Mouse (Mus musculus) neural tube, embryonic 15.5 days (tissue): ENCODE data around the gene Krtap4-7. TPM values are rescaled to one million over a fixed set of nuclear protein-coding genes. Genes with fewer than 3 reads are reported as not detected.
"Not testable (repeated sequence)": the region's sequence is repeated elsewhere in the genome, so short reads cannot be mapped to it uniquely, and the experiment has no call there.

Experiments
- ATAC-seq: fragments of 200-750 bp; cut with Nextera tagmentation; 2 replicates; pipeline ENCODE4 v1.8.0; 2017; ENCODE audit warnings: mild to moderate bottlenecking, moderate TSS enrichment, moderate library complexity; ENCODE audit not compliant: low FRiP score
- H3K27ac ChIP-seq: fragments of 300-500 bp; sonication (generic); replicated peaks from 2 replicates; pipeline ENCODE4 v1.5.1; 2015; ENCODE audit warnings: mild to moderate bottlenecking, inconsistent platforms
- H3K27me3 ChIP-seq: fragments of 300-500 bp; sonication (generic); replicated peaks from 2 replicates; pipeline ENCODE4 v1.6.1; 2015; ENCODE audit warnings: inconsistent platforms
- H3K36me3 ChIP-seq: fragments of 300-500 bp; sonication (generic); 2 replicates; pipeline ENCODE4 v1.6.1; 2015; ENCODE audit warnings: inconsistent platforms
- H3K4me1 ChIP-seq: fragments of 300-500 bp; sonication (generic); 2 replicates; pipeline ENCODE4 v1.6.1; 2015; ENCODE audit warnings: inconsistent platforms
- H3K4me2 ChIP-seq: fragments of 300-500 bp; sonication (generic); 2 replicates; pipeline ENCODE4 v1.6.1; 2015; ENCODE audit warnings: inconsistent platforms, mild to moderate bottlenecking, moderate library complexity
- H3K4me3 ChIP-seq: fragments of 300-500 bp; sonication (generic); replicated peaks from 2 replicates; pipeline ENCODE4 v1.5.1; 2015; ENCODE audit warnings: mild to moderate bottlenecking, inconsistent platforms
- H3K9ac ChIP-seq: fragments of 300-500 bp; sonication (generic); replicated peaks from 2 replicates; pipeline ENCODE4 v1.6.1; 2015; ENCODE audit warnings: mild to moderate bottlenecking, inconsistent platforms
- H3K9me3 ChIP-seq: fragments of 300-500 bp; sonication (generic); replicated peaks from 2 replicates; pipeline ENCODE4 v1.6.1; 2016; ENCODE audit warnings: inconsistent platforms
- WGBS: fragments of 180-500 bp; shearing (Covaris S2); methylation state at CpG from one replicate; pipeline ENCODE4 v1.1.7; 2015; ENCODE audit warnings: mixed read lengths; 5-methylcytosine and 5-hydroxymethylcytosine counted together
- polyA plus RNA-seq: library from polyadenylated mRNA; unstranded; fragments of >200 nt; fragmentation: Nextera tagmentation; extraction: Ambion mirVana; gene quantifications from 2 replicates; pipeline ENCODE4 v1.2.1, GENCODE M21; 2015

Gene Krtap4-7
- polyA plus RNA-seq, 1 experiment from 2014 or later = not detected

- Histone ChIP-seq H3K4me2 (no peak overlapping the region), H3K36me3 (no peaks in the 10 kb centered on the region), H3K27ac (no peak overlapping the region), H3K9ac (no peak overlapping the region), H3K27me3 (no peaks in the 10 kb centered on the region), H3K9me3 (no peaks in the 10 kb centered on the region), H3K4me1 (no peaks in the 10 kb centered on the region), H3K4me3 (no peak overlapping the region)
- no peak for ATAC-seq
- WGBS = 55% methylated on average over 1 of the region's 1 CpGs
Observed at GRCm38 (mm10) chr11:99640926-99641325, 3.0 kb downstream of the Krtap4-7 start.

GRCm38 (mm10) chr11:99637086-99637485 is 6.8 kb downstream of the Krtap4-7 start:
- Histone ChIP-seq H3K9ac (no peak overlapping the region), H3K4me3 (no peak overlapping the region), H3K9me3 (no peaks in the 10 kb centered on the region), H3K36me3 (no peaks in the 10 kb centered on the region), H3K4me1 (no peaks in the 10 kb centered on the region), H3K27ac (no peak overlapping the region), H3K27me3 (no peaks in the 10 kb centered on the region), H3K4me2 (no peak overlapping the region)
- 71% methylated on average over 1 of the region's 1 CpGs for WGBS
- ATAC-seq = no peak

DNA sequence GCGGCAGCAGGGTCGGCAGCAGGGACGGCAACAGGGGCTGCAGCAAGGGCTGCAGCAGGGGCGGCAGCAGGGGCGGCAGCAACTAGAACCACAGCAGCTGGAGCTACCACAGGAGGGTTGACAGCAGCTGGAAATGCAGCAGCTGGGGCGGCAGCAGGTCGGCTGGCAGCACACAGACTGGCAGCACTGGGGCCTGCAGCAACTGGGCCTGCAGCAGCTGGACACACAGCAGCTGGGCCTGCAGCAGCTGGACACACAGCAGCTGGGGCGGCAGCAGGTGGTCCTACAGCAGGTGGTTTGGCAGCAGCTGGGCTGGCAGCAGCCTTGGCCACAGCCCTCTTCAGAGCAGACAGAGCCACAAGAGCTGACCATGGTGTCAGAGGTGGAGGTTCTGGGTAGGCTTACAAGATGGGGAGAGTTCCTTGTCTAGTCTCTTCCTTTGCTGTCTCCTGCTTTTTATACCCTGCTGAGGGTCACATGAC is 9.2 kb downstream of the Krtap4-7 start, which contains the start of gene Krtap4-2:
Gene Krtap4-2, minus strand, starts transcription at position 432 of the 482 bp plus-strand sequence.
- no peak within 1 kb of the TSS for H3K27ac ChIP-seq
- H3K27me3 ChIP-seq = no peaks in the 10 kb centered on the region
- no peak within 1 kb of the TSS for H3K4me2 ChIP-seq
- H3K9me3 ChIP-seq = no peaks in the 10 kb centered on the region
- ATAC-seq = no peak
- H3K4me3 ChIP-seq = no peak within 1 kb of the TSS
- no peaks in the 10 kb centered on the region for H3K36me3 ChIP-seq
- WGBS = 38% methylated on average over 8 of the region's 8 CpGs
- H3K9ac ChIP-seq = no peak within 1 kb of the TSS
- no peaks in the 10 kb centered on the region for H3K4me1 ChIP-seq

DNA sequence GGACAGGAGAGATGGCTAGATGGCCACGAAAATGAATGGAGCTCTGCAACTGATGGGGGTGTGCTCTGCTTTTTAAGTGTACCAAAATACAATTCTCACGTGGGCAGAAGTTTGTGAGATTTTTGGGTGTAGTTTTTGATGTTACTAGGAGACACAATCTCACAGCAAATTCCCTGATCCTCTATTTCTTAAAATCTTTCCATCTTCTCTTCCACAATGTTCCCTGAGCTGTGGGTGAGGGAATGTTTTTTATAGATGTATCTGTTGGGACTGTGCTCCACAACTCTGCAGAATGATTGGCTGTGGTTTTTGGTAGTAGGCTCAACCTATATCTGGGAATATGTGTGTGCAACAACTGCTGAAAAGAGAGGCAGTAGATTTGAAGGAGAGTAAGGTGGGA is 10.6 kb downstream of the Krtap4-7 start:
- Histone ChIP-seq H3K27ac (no peak overlapping the region), H3K36me3 (no peaks in the 10 kb centered on the region), H3K4me1 (no peaks in the 10 kb centered on the region), H3K9ac (no peak overlapping the region), H3K9me3 (no peaks in the 10 kb centered on the region), H3K4me2 (no peak overlapping the region), H3K4me3 (no peak overlapping the region), H3K27me3 (no peaks in the 10 kb centered on the region)
- 61% methylated on average over 2 of the region's 2 CpGs for WGBS
- no peak for ATAC-seq

- no peak for ATAC-seq
Observed at GRCm38 (mm10) chr11:99630890-99631289, 13.0 kb downstream of the Krtap4-7 start.

GRCm38 (mm10) chr11:99628138-99628537 is 15.8 kb downstream of the Krtap4-7 start, which contains the start of gene Krtap4-1:
Krtap4-1 (minus strand) TSS chr11:99628238.
- no peak within 1 kb of the TSS for H3K9ac ChIP-seq
- WGBS = 84% methylated on average over 4 of the region's 4 CpGs
- H3K27me3 ChIP-seq = no peaks in the 10 kb centered on the region
- no peak within 1 kb of the TSS for H3K4me3 ChIP-seq
- no peak for ATAC-seq
- H3K9me3 ChIP-seq = no peaks in the 10 kb centered on the region
- no peaks in the 10 kb centered on the region for H3K4me1 ChIP-seq
- no peak within 1 kb of the TSS for H3K27ac ChIP-seq
- no peaks in the 10 kb centered on the region for H3K36me3 ChIP-seq
- H3K4me2 ChIP-seq = no peak within 1 kb of the TSS

More at GRCm38 (mm10) chr11:99630890-99631289, 13.0 kb downstream of the Krtap4-7 start:
- 79% methylated on average over 3 of the region's 3 CpGs for WGBS
- H3K4me3 ChIP-seq = no peak overlapping the region
- H3K9me3 ChIP-seq = no peaks in the 10 kb centered on the region
- no peaks in the 10 kb centered on the region for H3K36me3 ChIP-seq
- no peak overlapping the region for H3K4me2 ChIP-seq
- no peaks in the 10 kb centered on the region for H3K27me3 ChIP-seq
- H3K9ac ChIP-seq = no peak overlapping the region
- H3K4me1 ChIP-seq = no peaks in the 10 kb centered on the region
- H3K27ac ChIP-seq = no peak overlapping the region

GRCm38 (mm10) chr11:99620335-99620734 is 23.6 kb downstream of the Krtap4-7 start, which contains the start of gene Gm11562:
Gm11562 (minus strand) TSS chr11:99620435.
- no peaks in the 10 kb centered on the region for H3K27me3 ChIP-seq
- H3K4me2 ChIP-seq = no peak within 1 kb of the TSS
- H3K9ac ChIP-seq = no peak within 1 kb of the TSS
- 95% methylated on average over 2 of the region's 2 CpGs for WGBS
- no peak for ATAC-seq
- no peak within 1 kb of the TSS for H3K27ac ChIP-seq
- no peak within 1 kb of the TSS for H3K4me3 ChIP-seq
- no peaks in the 10 kb centered on the region for H3K36me3 ChIP-seq
- H3K9me3 ChIP-seq = no peaks in the 10 kb centered on the region
- H3K4me1 ChIP-seq = no peaks in the 10 kb centered on the region

DNA sequence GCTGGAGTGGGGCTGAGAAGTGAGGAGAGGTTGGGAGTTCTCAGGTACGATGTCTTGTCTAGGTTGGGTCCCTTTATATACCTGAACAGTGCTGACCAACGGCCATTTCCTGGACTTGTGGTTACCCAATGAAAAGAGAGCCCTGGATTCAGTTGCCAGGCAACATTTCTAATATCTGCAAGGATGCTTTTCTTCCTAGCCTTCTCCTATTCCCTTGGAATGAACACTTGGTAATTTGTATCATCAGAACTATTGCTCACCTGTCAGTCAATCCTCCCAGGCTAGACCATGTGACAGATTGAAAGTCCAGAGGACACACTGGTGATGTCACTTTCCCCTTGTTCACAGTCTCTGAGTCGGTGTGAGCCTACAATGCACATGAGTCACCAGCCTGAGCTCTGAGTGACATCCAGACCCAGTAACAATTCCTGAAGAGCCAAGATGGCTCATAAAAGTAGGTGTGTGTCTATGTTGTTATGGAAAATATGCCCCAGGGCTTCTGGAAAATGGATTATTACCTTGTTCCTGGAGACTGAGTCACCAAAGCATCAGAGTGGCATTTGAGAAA is 29.0 kb downstream of the Krtap4-7 start, which contains the start of gene Krtap2-4:
Gene Krtap2-4, minus strand, starts transcription at position 51 of the 568 bp plus-strand sequence.
- WGBS = 76% methylated on average over 3 of the region's 3 CpGs
- H3K4me2 ChIP-seq = no peak within 1 kb of the TSS
- no peaks in the 10 kb centered on the region for H3K36me3 ChIP-seq
- no peaks in the 10 kb centered on the region for H3K9me3 ChIP-seq
- no peak within 1 kb of the TSS for H3K9ac ChIP-seq
- H3K4me1 ChIP-seq = no peaks in the 10 kb centered on the region
- no peak within 1 kb of the TSS for H3K27ac ChIP-seq
- no peaks in the 10 kb centered on the region for H3K27me3 ChIP-seq
- no peak for ATAC-seq
- H3K4me3 ChIP-seq = no peak within 1 kb of the TSS

- H3K27me3 ChIP-seq, H3K4me1 ChIP-seq, H3K9ac ChIP-seq, H3K36me3 ChIP-seq, H3K4me3 ChIP-seq, ATAC-seq, H3K4me2 ChIP-seq, H3K27ac ChIP-seq, H3K9me3 ChIP-seq: not testable (repeated sequence)
- WGBS = 64% methylated on average over 1 of the region's 2 CpGs
Observed at GRCm38 (mm10) chr11:99610089-99610488, 33.8 kb downstream of the Krtap4-7 start, which contains the start of gene Gm11937. Gm11937 (minus strand) TSS chr11:99610189.

DNA sequence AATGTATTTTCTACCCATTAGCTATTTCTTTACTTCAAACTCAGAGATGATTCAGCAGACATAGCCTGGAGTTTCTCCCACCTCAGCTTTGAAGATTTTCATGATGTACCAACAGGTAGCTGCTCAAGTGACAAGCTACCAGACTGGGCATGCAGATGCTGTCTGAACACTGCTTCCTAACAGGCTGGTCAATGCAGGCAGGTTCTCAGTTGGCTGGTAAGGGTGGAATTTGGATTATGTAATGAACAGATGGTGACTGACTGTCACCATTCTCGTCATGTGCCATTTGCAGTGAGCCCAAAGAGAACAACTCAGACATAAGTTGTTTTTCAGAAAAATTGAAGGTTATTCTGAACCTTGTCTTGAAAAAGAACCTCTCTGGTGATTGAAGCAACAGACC is 34.8 kb downstream of the Krtap4-7 start:
- Histone ChIP-seq H3K4me3 (no peak overlapping the region), H3K27ac (no peak overlapping the region), H3K27me3 (no peaks in the 10 kb centered on the region), H3K36me3 (no peaks in the 10 kb centered on the region), H3K9ac (no peak overlapping the region), H3K4me1 (no peaks in the 10 kb centered on the region), H3K4me2 (no peak overlapping the region), H3K9me3 (no peaks in the 10 kb centered on the region)
- ATAC-seq = no peak
- 96% methylated on average over 1 of the region's 1 CpGs for WGBS

DNA sequence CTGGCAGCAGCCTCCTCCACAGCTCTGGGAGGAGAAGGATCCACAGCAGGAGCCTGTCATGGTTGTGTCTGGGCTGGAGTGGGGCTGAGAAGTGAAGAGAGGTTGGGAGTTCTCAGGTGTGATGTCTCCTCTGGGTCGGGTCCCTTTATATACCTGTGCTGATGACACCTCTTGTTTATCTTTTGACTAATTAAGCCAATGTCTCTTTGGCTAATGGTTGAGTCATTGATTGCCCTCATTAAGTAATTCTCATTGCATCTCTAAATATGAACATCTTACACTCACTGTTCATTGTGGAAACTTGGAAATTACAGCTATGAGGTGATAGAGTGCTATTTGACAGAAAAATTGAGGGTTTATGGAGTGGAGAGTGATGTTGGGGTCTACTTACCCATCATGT is 40.7 kb downstream of the Krtap4-7 start, which contains the start of gene Gm11938:
Gene Gm11938, minus strand, starts transcription at position 101 of the 400 bp plus-strand sequence.
- WGBS = 76% methylated on average over 1 of the region's 1 CpGs
- H3K4me2 ChIP-seq = not testable (repeated sequence)

DNA sequence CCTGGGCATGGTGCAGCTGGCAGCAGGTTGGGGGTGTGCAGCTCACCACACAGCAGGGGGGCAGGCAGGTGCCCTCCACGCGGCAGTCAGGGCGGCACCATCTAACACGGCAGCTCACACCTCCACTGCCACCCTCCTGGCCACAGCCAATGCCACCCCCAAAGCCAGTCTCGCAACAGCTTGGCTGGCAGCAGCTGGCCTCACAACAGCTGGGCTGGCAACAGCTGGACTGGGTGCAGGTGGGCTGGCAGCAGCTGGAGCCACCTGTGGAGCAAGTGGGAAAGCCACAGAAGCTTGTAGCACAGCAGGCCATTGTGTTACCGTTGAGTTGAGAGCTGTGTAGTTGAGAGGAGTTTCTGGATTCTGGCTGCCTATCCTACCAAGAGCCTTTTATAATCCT is 46.1 kb downstream of the Krtap4-7 start, which contains the start of gene Krtap9-3:
Gene Krtap9-3, minus strand, starts transcription at position 364 of the 400 bp plus-strand sequence.
- not testable (repeated sequence) for H3K9me3 ChIP-seq, H3K27ac ChIP-seq, H3K9ac ChIP-seq, H3K4me2 ChIP-seq, H3K36me3 ChIP-seq, H3K27me3 ChIP-seq, ATAC-seq, H3K4me1 ChIP-seq, H3K4me3 ChIP-seq
- WGBS = 85% methylated on average over 6 of the region's 6 CpGs

More for the DNA sequence above, 40.7 kb downstream of the Krtap4-7 start, which contains the start of gene Gm11938:
- not testable (repeated sequence) for ATAC-seq, H3K36me3 ChIP-seq, H3K9me3 ChIP-seq, H3K4me1 ChIP-seq, H3K27ac ChIP-seq, H3K4me3 ChIP-seq, H3K9ac ChIP-seq, H3K27me3 ChIP-seq
